Mouse (Mus musculus): ENCODE data around the gene 9930104L06Rik. TPM values are rescaled to one million over a fixed set of nuclear protein-coding genes. Genes with fewer than 3 reads are reported as not detected.

Gene 9930104L06Rik
- 27.9 TPM for polyA plus RNA-seq (2015; fragmentation: Illumina TruSeq; extraction: RNeasy Lipid Tissue Mini Kit (QIAGEN cat#74804); ENCODE audit: insufficient read depth, low replicate concordance)

DNA sequence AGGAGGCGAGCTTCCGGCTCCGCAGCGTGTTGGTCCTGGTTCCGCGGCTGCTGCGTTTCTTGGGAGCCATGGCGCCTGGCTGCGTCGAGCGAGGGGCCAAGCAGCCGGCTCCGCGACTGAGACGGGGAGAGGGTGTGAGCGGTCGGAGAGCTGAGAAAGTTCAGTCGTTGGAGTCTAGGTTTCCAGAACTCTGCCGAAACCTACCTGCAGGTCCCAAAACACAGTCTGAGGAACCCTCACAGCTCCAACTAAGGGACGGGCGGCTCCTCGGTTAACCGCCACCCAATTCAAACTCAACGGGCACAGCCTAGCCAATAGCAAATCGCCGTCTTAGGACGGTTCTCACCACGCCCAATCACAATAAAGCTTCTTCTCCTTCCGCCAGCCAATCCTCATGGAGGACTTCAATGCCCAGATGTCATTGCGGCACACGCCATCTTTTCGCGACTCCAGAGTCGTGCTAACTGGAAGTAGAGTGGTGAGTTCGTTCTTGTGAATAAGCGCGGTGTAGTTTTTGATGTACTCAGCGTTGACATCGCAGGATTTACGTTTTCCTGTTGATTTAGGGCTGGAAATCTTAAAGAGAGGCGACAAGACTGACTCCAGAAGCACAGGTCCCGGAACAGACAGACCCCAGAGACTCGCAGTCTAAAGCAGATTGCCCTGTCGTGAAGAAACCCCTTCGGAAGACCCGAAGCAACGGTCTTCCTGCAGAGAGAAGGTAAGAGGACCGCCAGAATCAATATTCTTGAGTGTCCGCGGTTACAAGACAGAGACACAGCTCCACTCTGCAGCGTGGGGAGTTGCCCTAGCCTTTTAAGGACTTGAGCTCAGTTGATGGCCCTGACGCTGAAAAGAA lies at the start of gene 9930104L06Rik:
9930104L06Rik (plus strand) TSS at position 436 of the 859 bp plus-strand sequence.

DNA sequence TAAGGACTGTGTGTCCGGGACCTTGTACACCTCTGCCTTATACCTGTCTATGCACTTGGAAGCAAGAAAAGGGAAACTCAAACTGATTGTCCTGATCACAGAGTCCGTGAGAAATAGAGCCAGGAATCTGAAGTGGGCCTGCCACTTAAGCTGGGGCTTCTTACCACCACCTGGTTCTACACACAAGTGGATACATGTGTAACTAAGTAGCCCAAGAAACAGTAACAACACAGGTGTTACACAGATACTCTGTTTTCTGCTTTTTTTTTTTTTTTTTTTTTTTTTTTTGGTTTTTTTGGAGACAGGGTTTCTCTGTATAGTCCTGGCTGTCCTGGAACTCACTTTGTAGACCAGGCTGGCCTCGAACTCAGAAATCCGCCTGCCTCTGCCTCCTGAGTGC lies 2.4 kb downstream of the 9930104L06Rik start, which contains the start of gene Cdca8:
Cdca8 (minus strand) TSS at position 101 of the 400 bp plus-strand sequence.

DNA sequence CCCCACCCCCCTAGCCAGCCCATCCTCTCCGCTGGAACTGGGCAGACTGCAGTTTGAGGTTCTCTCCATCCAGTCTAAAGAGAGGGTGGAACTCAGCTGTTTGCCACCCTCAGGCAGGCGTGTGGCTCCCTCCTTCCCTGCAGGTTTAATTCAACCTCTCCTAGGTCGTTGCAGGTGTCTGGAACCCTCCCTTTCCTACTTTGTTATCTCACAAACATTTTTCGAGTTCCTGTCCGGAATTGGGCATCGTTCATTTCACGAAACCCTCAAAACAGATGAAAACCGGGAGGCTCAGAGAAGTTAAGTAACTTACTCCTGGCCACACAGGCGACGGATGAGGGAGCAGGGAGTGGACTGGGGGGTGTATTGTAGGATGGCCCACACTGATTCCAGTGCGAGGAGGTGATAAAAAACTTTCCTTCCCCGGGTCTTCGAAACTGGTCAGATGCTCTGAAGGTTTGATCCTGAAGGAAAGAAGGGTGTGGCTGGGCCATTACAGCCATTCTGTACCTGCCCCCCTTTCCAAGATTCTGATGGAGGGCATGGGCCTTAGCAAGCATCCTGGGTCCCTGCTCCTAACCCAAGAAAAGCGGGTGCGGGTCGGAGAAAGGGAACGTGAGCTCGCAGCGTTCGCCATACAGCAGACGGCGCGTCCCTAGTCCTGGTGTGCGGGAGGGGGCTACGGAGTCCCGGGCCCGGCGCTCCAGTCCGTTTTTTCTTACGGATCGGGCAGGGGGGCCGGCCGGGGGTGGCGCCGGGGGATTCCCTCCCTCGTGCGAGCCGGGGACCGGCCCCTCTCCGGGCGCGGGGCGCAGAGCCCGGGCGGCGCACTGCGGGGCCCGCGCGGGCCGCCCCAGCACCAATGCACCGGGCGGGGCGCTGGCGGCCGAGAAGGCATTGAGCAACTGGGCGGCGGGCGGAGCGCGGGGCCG lies 49.1 kb downstream of the 9930104L06Rik start, which contains the start of gene Rspo1:
Rspo1 (plus strand) TSS at position 760 of the 932 bp plus-strand sequence.

Other genes with a start within 250 kb of the 9930104L06Rik start
- 44.3 TPM for gene Utp11, start 243.4 kb upstream of the 9930104L06Rik start, polyA plus RNA-seq (2015; fragmentation: Illumina TruSeq; extraction: RNeasy Lipid Tissue Mini Kit (QIAGEN cat#74804); ENCODE audit: insufficient read depth, low replicate concordance)
- 6.0 TPM for gene Fhl3, start 236.3 kb upstream of the 9930104L06Rik start, polyA plus RNA-seq (2015; fragmentation: Illumina TruSeq; extraction: RNeasy Lipid Tissue Mini Kit (QIAGEN cat#74804); ENCODE audit: insufficient read depth, low replicate concordance)
- gene Sf3a3, start 222.3 kb upstream of the 9930104L06Rik start, polyA plus RNA-seq (2015; fragmentation: Illumina TruSeq; extraction: RNeasy Lipid Tissue Mini Kit (QIAGEN cat#74804); ENCODE audit: insufficient read depth, low replicate concordance), result 81.0 TPM
- gene Inpp5b, start 195.2 kb upstream of the 9930104L06Rik start, polyA plus RNA-seq (2015; fragmentation: Illumina TruSeq; extraction: RNeasy Lipid Tissue Mini Kit (QIAGEN cat#74804); ENCODE audit: insufficient read depth, low replicate concordance), result 61.5 TPM
- gene Mtf1, start 134.9 kb upstream of the 9930104L06Rik start, polyA plus RNA-seq (2015; fragmentation: Illumina TruSeq; extraction: RNeasy Lipid Tissue Mini Kit (QIAGEN cat#74804); ENCODE audit: insufficient read depth, low replicate concordance), result 26.3 TPM
- 44.9 TPM for gene Yrdc, start 86.4 kb upstream of the 9930104L06Rik start, polyA plus RNA-seq (2015; fragmentation: Illumina TruSeq; extraction: RNeasy Lipid Tissue Mini Kit (QIAGEN cat#74804); ENCODE audit: insufficient read depth, low replicate concordance)
- gene 1110065P20Rik, start 85.9 kb upstream of the 9930104L06Rik start, polyA plus RNA-seq (2015; fragmentation: Illumina TruSeq; extraction: RNeasy Lipid Tissue Mini Kit (QIAGEN cat#74804); ENCODE audit: insufficient read depth, low replicate concordance), result 3.5 TPM
- gene Maneal, start 74.9 kb upstream of the 9930104L06Rik start, polyA plus RNA-seq (2015; fragmentation: Illumina TruSeq; extraction: RNeasy Lipid Tissue Mini Kit (QIAGEN cat#74804); ENCODE audit: insufficient read depth, low replicate concordance), result 0.40 TPM
- gene Epha10, start 56.1 kb upstream of the 9930104L06Rik start, polyA plus RNA-seq (2015; fragmentation: Illumina TruSeq; extraction: RNeasy Lipid Tissue Mini Kit (QIAGEN cat#74804); ENCODE audit: insufficient read depth, low replicate concordance), result not detected
- gene Cdca8, start 2.3 kb downstream of the 9930104L06Rik start, polyA plus RNA-seq (2015; fragmentation: Illumina TruSeq; extraction: RNeasy Lipid Tissue Mini Kit (QIAGEN cat#74804); ENCODE audit: insufficient read depth, low replicate concordance), result 24.0 TPM
- 1.9 TPM for gene Rspo1, start 49.4 kb downstream of the 9930104L06Rik start, polyA plus RNA-seq (2015; fragmentation: Illumina TruSeq; extraction: RNeasy Lipid Tissue Mini Kit (QIAGEN cat#74804); ENCODE audit: insufficient read depth, low replicate concordance)
- 109 TPM for gene Gnl2, start 79.5 kb downstream of the 9930104L06Rik start, polyA plus RNA-seq (2015; fragmentation: Illumina TruSeq; extraction: RNeasy Lipid Tissue Mini Kit (QIAGEN cat#74804); ENCODE audit: insufficient read depth, low replicate concordance)
- not detected for gene Dnali1, start 128.7 kb downstream of the 9930104L06Rik start, polyA plus RNA-seq (2015; fragmentation: Illumina TruSeq; extraction: RNeasy Lipid Tissue Mini Kit (QIAGEN cat#74804); ENCODE audit: insufficient read depth, low replicate concordance)
- gene Snip1, start 129.6 kb downstream of the 9930104L06Rik start, polyA plus RNA-seq (2015; fragmentation: Illumina TruSeq; extraction: RNeasy Lipid Tissue Mini Kit (QIAGEN cat#74804); ENCODE audit: insufficient read depth, low replicate concordance), result 28.7 TPM
- gene Meaf6, start 148.1 kb downstream of the 9930104L06Rik start, polyA plus RNA-seq (2015; fragmentation: Illumina TruSeq; extraction: RNeasy Lipid Tissue Mini Kit (QIAGEN cat#74804); ENCODE audit: insufficient read depth, low replicate concordance), result 63.3 TPM
- 13.9 TPM for gene Zc3h12a, start 190.8 kb downstream of the 9930104L06Rik start, polyA plus RNA-seq (2015; fragmentation: Illumina TruSeq; extraction: RNeasy Lipid Tissue Mini Kit (QIAGEN cat#74804); ENCODE audit: insufficient read depth, low replicate concordance)

Data from spleen, adult 10 weeks (tissue).